Mouse (Mus musculus): ENCODE data around the gene Gm19684. TPM values are rescaled to one million over a fixed set of nuclear protein-coding genes. Genes with fewer than 3 reads are reported as not detected.

Gm19684 gene
- total RNA-seq, 2 experiments from 2014 or later, result not detected

DNA sequence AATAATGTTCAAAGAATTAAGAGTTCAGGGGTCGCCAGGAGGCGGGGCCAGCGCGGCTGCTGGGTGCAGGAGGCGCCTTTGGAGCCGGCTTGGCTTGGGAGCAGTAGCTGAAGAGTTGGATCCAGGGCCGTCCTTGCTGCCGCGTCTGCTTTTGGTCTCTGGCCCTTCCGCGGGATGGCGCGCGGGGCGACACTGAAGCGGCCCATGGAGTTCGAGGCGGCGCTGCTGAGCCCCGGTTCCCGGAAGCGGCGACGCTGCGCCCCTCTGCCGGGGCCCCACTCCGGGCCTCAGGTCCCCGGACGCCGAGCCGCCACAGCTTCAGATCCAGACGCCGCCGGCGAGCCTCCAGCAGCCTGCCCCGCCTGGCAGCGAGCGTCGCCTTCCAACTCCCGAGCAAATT is 57.5 kb downstream of the Gm19684 start:
- peak; percentile 11 for DNase-seq

Other genes starting within 250 kb of the Gm19684 start
- 10 to 100 TPM; 24.2 to 25.1 TPM for gene Dhx16, start 241.9 kb upstream of the Gm19684 start, total RNA-seq (2021)
- 10 to 100 TPM; 45.0 to 47.0 TPM for gene 2310061I04Rik, start 224.2 kb upstream of the Gm19684 start, total RNA-seq (2021)
- gene Atat1, start 211.6 kb upstream of the Gm19684 start, total RNA-seq (2021), result 10 to 100 TPM; 18.7 to 23.0 TPM
- gene Mrps18b, start 205.3 kb upstream of the Gm19684 start, total RNA-seq (2021), result 10 to 100 TPM; 56.1 to 58.3 TPM
- 10 to 100 TPM; 49.2 to 58.5 TPM for gene Ppp1r10, start 205.2 kb upstream of the Gm19684 start, total RNA-seq (2021)
- 10 to 100 TPM; 71.0 to 73.9 TPM for gene Abcf1, start 151.9 kb upstream of the Gm19684 start, total RNA-seq (2021)
- gene Gnl1, start 141.8 kb upstream of the Gm19684 start, total RNA-seq (2021), result 10 to 100 TPM; 38.4 to 38.6 TPM
- 10 to 100 TPM; 12.9 TPM for gene Prr3, start 141.4 kb upstream of the Gm19684 start, total RNA-seq (2021)
- 1 to 10 TPM; 1.1 to 1.6 TPM for gene H2-T24, start 101.1 kb upstream of the Gm19684 start, total RNA-seq (2021)
- gene H2-T23, start 88.8 kb upstream of the Gm19684 start, total RNA-seq (2021), result 1 to 10 TPM; 7.7 to 9.5 TPM
- 1 to 10 TPM; 7.9 to 9.3 TPM for gene H2-T22, start 78.9 kb upstream of the Gm19684 start, total RNA-seq (2021)
- not detected for gene Gm6034, start 78.7 kb upstream of the Gm19684 start, total RNA-seq (2021)
- 1 to 10 TPM in 1 of 2 experiments, under 1 TPM in 1; 0.98 to 1.1 TPM for gene Gm11127, start 63.3 kb upstream of the Gm19684 start, total RNA-seq (2021)
- not detected for gene Gm7030, start 7.7 kb downstream of the Gm19684 start, total RNA-seq (2021)
- gene Gm8909, start 46.9 kb downstream of the Gm19684 start, total RNA-seq (2021), result not detected
- gene H2-T3, start 68.6 kb downstream of the Gm19684 start, total RNA-seq (2021), result not detected
- gene Rpp21, start 136.4 kb downstream of the Gm19684 start, total RNA-seq (2021), result 10 to 100 TPM; 35.0 to 43.1 TPM
- gene Trim39, start 150.6 kb downstream of the Gm19684 start, total RNA-seq (2021), result 1 to 10 TPM; 8.3 TPM
- not detected for gene H2-M10.2, start 164.8 kb downstream of the Gm19684 start, total RNA-seq (2021)
- gene H2-M10.1, start 204.5 kb downstream of the Gm19684 start, total RNA-seq (2021), result not detected
- gene H2-M10.3, start 246.7 kb downstream of the Gm19684 start, total RNA-seq (2021), result not detected